In the genomic region with DNA sequence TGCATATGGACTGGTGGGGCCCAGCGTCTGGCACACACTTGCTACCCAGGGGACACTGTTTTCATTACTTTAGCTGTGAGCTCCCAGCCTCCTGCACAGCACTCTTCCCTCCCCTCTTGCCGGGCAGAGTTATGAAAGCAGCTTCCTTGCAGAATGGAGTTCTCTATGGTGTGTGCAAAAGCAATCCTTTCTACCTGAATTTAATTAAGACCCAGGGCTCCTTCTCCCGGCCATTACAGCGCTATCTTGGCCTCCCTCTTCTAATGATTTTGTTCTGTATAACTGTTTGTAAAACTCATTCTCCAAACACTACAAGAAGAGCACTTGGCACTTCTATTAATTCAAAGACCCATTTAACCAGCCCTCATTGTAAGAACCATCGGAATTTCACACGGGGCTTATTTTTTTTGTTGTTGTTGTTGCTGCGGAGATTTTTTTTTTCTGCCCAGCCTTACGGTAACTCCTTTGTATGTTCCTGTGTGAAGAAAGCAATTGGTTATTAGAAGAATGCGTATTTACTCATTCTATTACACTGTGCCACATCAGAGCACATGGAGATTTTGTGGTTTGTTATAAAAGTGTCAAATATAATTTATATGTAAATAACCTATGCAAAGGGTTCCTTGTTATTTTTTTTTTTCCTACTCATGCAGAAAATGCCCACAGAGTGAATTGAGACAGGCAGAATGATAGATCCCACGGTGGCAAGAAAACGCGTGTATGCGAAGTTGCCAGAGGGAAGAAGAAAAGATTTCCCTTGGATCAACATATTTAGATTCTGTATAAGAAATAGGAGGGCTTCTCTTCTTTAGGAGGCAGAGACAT, we compare ENCODE assay signal across 17 mouse cellular contexts.
A peak's percentile ranks its signal among the peaks of the same experiment; 100 is the strongest.
DNase-seq lines count a peak whose midpoint lies in the region; ATAC-seq and TF ChIP-seq lines count a peak whose summit lies in the region.
"Had no signal": no experiment of that assay in that cellular context is flagged by ENCODE, and none has a peak within 500 bp of the region (broad histone marks: within the 10 kb centered on the region; RNA-seq: fewer than 3 reads in every experiment).

No protein-coding gene starts in this region.

- no peak for DNase-seq in embryonic facial prominence, embryonic 10.5 days (ENCODE audit: low spot score)
- DNase-seq in limb, embryonic 11.5 days (ENCODE audit: low spot score) = peak; percentile 35
- DNase-seq in lung, postnatal 4 days = no peak
- DNase-seq in layer of hippocampus, adult 9-11 months = no peak
- DNase-seq: B cell, adult 2 months; cerebellum, adult 11 months; kidney, adult 9 months; layer of hippocampus, postnatal 36 days; liver, postnatal 0 days; right cerebral cortex, postnatal 4 days; thymus, adult 2 months had no signal

- H3K4me3 ChIP-seq in embryonic facial prominence, embryonic 10.5 days = no peak overlapping the region
- no peak overlapping the region for H3K4me3 ChIP-seq in forebrain, embryonic 15.5 days
- H3K4me3 ChIP-seq in limb, embryonic 11.5 days (ENCODE audit: low read depth, low read length) = no peak overlapping the region
- no peak overlapping the region for H3K4me3 ChIP-seq in midbrain, embryonic 15.5 days
- H3K4me3 ChIP-seq in intestine, postnatal 0 days (ENCODE audit: low read depth, low read length) = no peak overlapping the region
- H3K4me3 ChIP-seq: heart, embryonic 15.5 days; limb, embryonic 15.5 days had no signal

- no peak overlapping the region for H3K9ac ChIP-seq in forebrain, embryonic 15.5 days (replicated peaks)
- no peak overlapping the region for H3K9ac ChIP-seq in limb, embryonic 11.5 days (ENCODE audit: low read length)
- H3K9ac ChIP-seq in midbrain, embryonic 15.5 days = no peak overlapping the region
- H3K9ac ChIP-seq in intestine, postnatal 0 days (ENCODE audit: low read depth, low read length) = no peak overlapping the region
- H3K9ac ChIP-seq: heart, embryonic 15.5 days; limb, embryonic 15.5 days; liver, postnatal 0 days had no signal

- 71% methylated on average over 13 of the region's 13 CpGs for WGBS in embryonic facial prominence, embryonic 10.5 days
- 2% methylated on average over 13 of the region's 13 CpGs for WGBS in forebrain, embryonic 15.5 days
- 62% methylated on average over 13 of the region's 13 CpGs for WGBS in limb, embryonic 11.5 days
- 13% methylated on average over 13 of the region's 13 CpGs for WGBS in midbrain, embryonic 15.5 days
- WGBS in intestine, postnatal 0 days = 78% methylated on average over 13 of the region's 13 CpGs

- no peaks in the 10 kb centered on the region for H3K36me3 ChIP-seq in embryonic facial prominence, embryonic 10.5 days (replicated peaks)
- H3K36me3 ChIP-seq in forebrain, embryonic 15.5 days = no peaks in the 10 kb centered on the region
- H3K36me3 ChIP-seq in limb, embryonic 11.5 days (ENCODE audit: control insufficient read depth, insufficient read depth, low read length) = no peaks in the 10 kb centered on the region; the same call in 1 of the 2 replicates
- no peaks in the 10 kb centered on the region for H3K36me3 ChIP-seq in midbrain, embryonic 15.5 days (replicated peaks)
- no peaks in the 10 kb centered on the region for H3K36me3 ChIP-seq in intestine, postnatal 0 days (ENCODE audit: control insufficient read depth, insufficient read depth)
- H3K36me3 ChIP-seq: heart, embryonic 15.5 days; limb, embryonic 15.5 days had no signal

- H3K4me2 ChIP-seq in forebrain, embryonic 15.5 days (replicated peaks) = peak overlapping the region; percentile 19
- H3K4me2 ChIP-seq in limb, embryonic 11.5 days (ENCODE audit: low read depth, severe bottlenecking) = no peak overlapping the region
- H3K4me2 ChIP-seq in midbrain, embryonic 15.5 days = peak overlapping the region; percentile 13; the same call in 1 of the 2 replicates
- no peak overlapping the region for H3K4me2 ChIP-seq in intestine, postnatal 0 days (replicated peaks; ENCODE audit: low read depth)
- H3K4me2 ChIP-seq: heart, embryonic 15.5 days; limb, embryonic 15.5 days had no signal

- H3K9me3 ChIP-seq in embryonic facial prominence, embryonic 10.5 days = 0 out of 2 replicates have a peak, but pooled peaks cover 7% of the 10 kb centered on the region
- H3K9me3 ChIP-seq in forebrain, embryonic 15.5 days = no peaks in the 10 kb centered on the region
- H3K9me3 ChIP-seq in limb, embryonic 11.5 days (ENCODE audit: control insufficient read depth, low read length) = no peaks in the 10 kb centered on the region; the same call in 1 of the 2 replicates
- no peaks in the 10 kb centered on the region for H3K9me3 ChIP-seq in midbrain, embryonic 15.5 days
- no peaks in the 10 kb centered on the region for H3K9me3 ChIP-seq in intestine, postnatal 0 days (ENCODE audit: control insufficient read depth)
- H3K9me3 ChIP-seq: heart, embryonic 15.5 days; limb, embryonic 15.5 days had no signal

- ATAC-seq in forebrain, embryonic 15.5 days (replicated peaks) = peak; percentile 80
- no peak for ATAC-seq in limb, embryonic 11.5 days (ENCODE audit: insufficient number of reproducible peaks, low FRiP score, low TSS enrichment, low read depth)
- no peak; the same call in 1 of the 2 replicates for ATAC-seq in midbrain, embryonic 15.5 days (replicated peaks)
- no peak for ATAC-seq in intestine, postnatal 0 days
- ATAC-seq in granulocyte monocyte progenitor cell, adult 5-6 weeks (replicated peaks; ENCODE audit: poor library complexity, severe bottlenecking) = no peak
- ATAC-seq: liver, postnatal 0 days had no signal

- TF ChIP-seq CTCF in intestine, postnatal 0 days (IDR thresholded peaks at IDR 0.05; ENCODE audit: low read depth) = no peak

- H3K27ac ChIP-seq in embryonic facial prominence, embryonic 10.5 days (replicated peaks) = peak overlapping the region; percentile 54
- H3K27ac ChIP-seq in forebrain, embryonic 15.5 days (replicated peaks) = peak overlapping the region; percentile 68
- H3K27ac ChIP-seq in limb, embryonic 11.5 days (replicated peaks; ENCODE audit: low read depth, low read length) = 0 out of 2 replicates have a peak overlapping the region, but pooled peaks have one; percentile 5
- peak overlapping the region; percentile 53 for H3K27ac ChIP-seq in midbrain, embryonic 15.5 days
- H3K27ac ChIP-seq in intestine, postnatal 0 days (ENCODE audit: low read depth, low read length) = no peak overlapping the region
- H3K27ac ChIP-seq: heart, embryonic 15.5 days; limb, embryonic 15.5 days had no signal

- H3K27me3 ChIP-seq in embryonic facial prominence, embryonic 10.5 days (replicated peaks; ENCODE audit: low read depth, poor library complexity, severe bottlenecking) = no peaks in the 10 kb centered on the region
- no peaks in the 10 kb centered on the region for H3K27me3 ChIP-seq in forebrain, embryonic 15.5 days
- H3K27me3 ChIP-seq in limb, embryonic 11.5 days (ENCODE audit: control insufficient read depth, insufficient read depth, low read length) = no peaks in the 10 kb centered on the region
- no peaks in the 10 kb centered on the region for H3K27me3 ChIP-seq in midbrain, embryonic 15.5 days (replicated peaks)
- H3K27me3 ChIP-seq in intestine, postnatal 0 days (replicated peaks; ENCODE audit: control insufficient read depth, insufficient read depth, low read length) = no peaks in the 10 kb centered on the region
- H3K27me3 ChIP-seq: heart, embryonic 15.5 days; limb, embryonic 15.5 days had no signal

- H3K4me1 ChIP-seq in embryonic facial prominence, embryonic 10.5 days = 0 out of 2 replicates have a peak, but pooled peaks cover 3% of the 10 kb centered on the region
- peaks cover 12% of the 10 kb centered on the region for H3K4me1 ChIP-seq in forebrain, embryonic 15.5 days
- peaks cover 5% of the 10 kb centered on the region for H3K4me1 ChIP-seq in limb, embryonic 11.5 days (ENCODE audit: control insufficient read depth, insufficient read depth, low read length)
- peaks cover 15% of the 10 kb centered on the region for H3K4me1 ChIP-seq in midbrain, embryonic 15.5 days
- no peaks in the 10 kb centered on the region for H3K4me1 ChIP-seq in intestine, postnatal 0 days (replicated peaks; ENCODE audit: control insufficient read depth, insufficient read depth, low read length)
- H3K4me1 ChIP-seq: heart, embryonic 15.5 days had no signal

Comparison
In these comparisons a context has a peak if more than half of its experiments do, and no peak if none do; other contexts are left out.
1. H3K4me2 ChIP-seq: peak in forebrain, embryonic 15.5 days (single experiment) and midbrain, embryonic 15.5 days (single experiment); none in limb, embryonic 11.5 days (single experiment) and intestine, postnatal 0 days (single experiment).